ENCODE assay signal across 13 mouse cellular contexts in the genomic region with DNA sequence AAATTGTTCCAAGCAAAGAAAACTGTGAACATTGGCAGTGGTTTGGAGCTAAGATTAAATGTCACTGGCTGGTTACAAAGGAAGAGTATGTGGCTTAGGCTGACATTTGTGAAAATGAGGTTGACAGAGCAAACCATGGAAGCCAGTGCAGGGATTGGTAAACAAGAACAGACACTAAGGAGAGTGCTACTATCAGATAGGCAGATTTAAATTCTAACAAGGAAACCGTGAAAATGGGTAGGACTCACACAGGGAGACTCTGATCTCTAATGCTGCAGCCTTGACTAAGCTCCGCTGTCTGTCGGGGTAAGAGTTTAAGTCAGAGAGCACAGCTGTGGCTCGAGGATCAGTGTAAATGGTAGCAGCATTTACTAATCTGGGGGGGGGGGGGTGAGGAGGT. TPM values are rescaled to one million over a fixed set of nuclear protein-coding genes. Genes with fewer than 3 reads are reported as not detected.
DNase-seq lines count a peak whose midpoint lies in the region; ATAC-seq lines count a peak whose summit lies in the region.
"Had no signal": no experiment of that assay in that cellular context is flagged by ENCODE, and none has a peak within 500 bp of the region (broad histone marks: within the 10 kb centered on the region; RNA-seq: fewer than 3 reads in every experiment).

No protein-coding gene starts in this region.

- ATAC-seq in heart, embryonic 13.5 days (ENCODE audit: extremely low read depth, insufficient number of reproducible peaks, low FRiP score, low TSS enrichment), result no peak
- ATAC-seq in embryonic facial prominence, embryonic 11.5 days (replicated peaks; ENCODE audit: insufficient number of reproducible peaks, low FRiP score, low TSS enrichment, low read depth), result 0 out of 2 replicates have a peak, but pooled peaks have one; percentile 27
- no peak for ATAC-seq in limb, embryonic 13.5 days (ENCODE audit: low FRiP score, low read depth)

- 61% methylated on average over 4 of the region's 4 CpGs for WGBS in heart, embryonic 13.5 days
- WGBS in embryonic facial prominence, embryonic 11.5 days, result 58% methylated on average over 4 of the region's 4 CpGs
- WGBS in limb, embryonic 13.5 days, result 70% methylated on average over 4 of the region's 4 CpGs

- peaks cover 22% of the 10 kb centered on the region for H3K36me3 ChIP-seq in heart, embryonic 13.5 days
- H3K36me3 ChIP-seq in embryonic facial prominence, embryonic 11.5 days (replicated peaks; ENCODE audit: control insufficient read depth, insufficient read depth, low read depth, low read length), result no peaks in the 10 kb centered on the region
- H3K36me3 ChIP-seq in limb, embryonic 13.5 days, result peaks cover 10% of the 10 kb centered on the region

- no peak for DNase-seq in heart, adult 9 months (ENCODE audit: low spot score in 2 of 2)
- DNase-seq in 416B (ENCODE audit: low read depth), result peak; percentile 21
- no peak for DNase-seq in embryonic facial prominence, embryonic 11.5 days (ENCODE audit: low spot score)
- no peak for DNase-seq in ovary, postnatal 10 days (ENCODE audit: low spot score)
- DNase-seq in left cerebral cortex, postnatal 36 days (ENCODE audit: low spot score in 2 of 2), result no peak
- DNase-seq in layer of hippocampus, postnatal 14 days (ENCODE audit: low spot score in 2 of 2), result no peak
- DNase-seq: cerebellum, adult 2 months; kidney, adult 8-10 months; lung, adult 18-20 months; thymus, adult 18-20 months had no signal

- peaks cover 30% of the 10 kb centered on the region for H3K4me1 ChIP-seq in heart, embryonic 13.5 days
- H3K4me1 ChIP-seq in embryonic facial prominence, embryonic 11.5 days (ENCODE audit: control insufficient read depth, insufficient read depth, low read length), result no peaks in the 10 kb centered on the region; the same call in 1 of the 2 replicates
- peaks cover 21% of the 10 kb centered on the region for H3K4me1 ChIP-seq in limb, embryonic 13.5 days

- H3K9me3 ChIP-seq in heart, embryonic 13.5 days, result peaks cover 3% of the 10 kb centered on the region; the same call in 1 of the 2 replicates
- no peaks in the 10 kb centered on the region for H3K9me3 ChIP-seq in embryonic facial prominence, embryonic 11.5 days (replicated peaks; ENCODE audit: control insufficient read depth, low read length)
- H3K9me3 ChIP-seq in limb, embryonic 13.5 days, result no peaks in the 10 kb centered on the region

- H3K4me2 ChIP-seq in heart, embryonic 13.5 days, result peak overlapping the region; percentile 66
- H3K4me2 ChIP-seq in embryonic facial prominence, embryonic 11.5 days (ENCODE audit: low read depth, low read length), result no peak overlapping the region
- H3K4me2 ChIP-seq in limb, embryonic 13.5 days (replicated peaks), result peak overlapping the region; percentile 73; the same call in 1 of the 2 replicates

- peak overlapping the region; percentile 65 for H3K27ac ChIP-seq in heart, embryonic 13.5 days (replicated peaks)
- H3K27ac ChIP-seq in embryonic facial prominence, embryonic 11.5 days (replicated peaks; ENCODE audit: low read depth, low read length), result no peak overlapping the region
- H3K27ac ChIP-seq in limb, embryonic 13.5 days, result no peak overlapping the region
- H3K27ac ChIP-seq: layer of hippocampus, adult 2 months had no signal

- no peak overlapping the region for H3K9ac ChIP-seq in heart, embryonic 13.5 days
- no peak overlapping the region for H3K9ac ChIP-seq in embryonic facial prominence, embryonic 11.5 days (replicated peaks; ENCODE audit: low read length)
- H3K9ac ChIP-seq in limb, embryonic 13.5 days, result no peak overlapping the region

- no peak overlapping the region for H3K4me3 ChIP-seq in heart, embryonic 13.5 days
- H3K4me3 ChIP-seq in embryonic facial prominence, embryonic 11.5 days (ENCODE audit: low read depth, low read length), result no peak overlapping the region
- no peak overlapping the region for H3K4me3 ChIP-seq in limb, embryonic 13.5 days

- intact Hi-C loops in left cerebral cortex, postnatal 36 days (cut with DNase I), result no loop called here

- no peaks in the 10 kb centered on the region for H3K27me3 ChIP-seq in heart, embryonic 13.5 days (replicated peaks)
- no peaks in the 10 kb centered on the region for H3K27me3 ChIP-seq in embryonic facial prominence, embryonic 11.5 days (ENCODE audit: control insufficient read depth, insufficient read depth, low read length)
- no peaks in the 10 kb centered on the region for H3K27me3 ChIP-seq in limb, embryonic 13.5 days

RNA-seq across cellular contexts. Expression of a gene that starts 15.2 kb away (rescaled TPM):
- 20.6 and 24.8 TPM in 2 replicates for polyA plus RNA-seq in heart, embryonic 13.5 days (2015; fragmentation: Nextera tagmentation; extraction: Ambion mirVana)
- polyA plus RNA-seq in embryonic facial prominence, embryonic 11.5 days (2014; fragmentation: Nextera tagmentation; extraction: Ambion mirVana), result 6.4 and 6.6 TPM in 2 replicates
- 12.2 and 14.8 TPM in 2 replicates for polyA plus RNA-seq in limb, embryonic 13.5 days (2015; fragmentation: Nextera tagmentation; extraction: Ambion mirVana)
- 1 to 10 TPM; 5.5 to 7.6 TPM for total RNA-seq in left cerebral cortex, postnatal 36 days (2021)
- total RNA-seq in layer of hippocampus, postnatal 14 days (2021), result 1 to 10 TPM; 4.6 to 5.9 TPM
